Mouse (Mus musculus): ENCODE measurements around the gene Mfsd5. TPM values are rescaled to one million over a fixed set of nuclear protein-coding genes. Genes with fewer than 3 reads are reported as not detected.

The Mfsd5 gene
- total RNA-seq, 2 experiments from 2014 or later = 20.6 to 23.8 TPM

GRCm38 (mm10) chr15:102278726-102279091 lies 545 bp upstream of the Mfsd5 start:
- DNase-seq = no peak
- intact Hi-C loops (cut with DNase I) = loop anchor here (1.0 kb wide), 1 partner anchor 32 kb away; no protein-coding TSS in a partner anchor

- intact Hi-C loops (cut with DNase I) = loop anchor here (1.0 kb wide), 1 partner anchor 34 kb away; no protein-coding TSS in a partner anchor
- DNase-seq = no peak
Measured at GRCm38 (mm10) chr15:102279783-102280520, 698 bp downstream of the Mfsd5 start.

GRCm38 (mm10) chr15:102280623-102281022 lies 1.4 kb downstream of the Mfsd5 start:
- intact Hi-C loops (cut with DNase I) = no loop called here

GRCm38 (mm10) chr15:102282463-102283292 lies 3.4 kb downstream of the Mfsd5 start:
- DNase-seq = no peak
- intact Hi-C loops (cut with DNase I) = no loop called here

More at GRCm38 (mm10) chr15:102280623-102281022, 1.4 kb downstream of the Mfsd5 start:
- DNase-seq = no peak

GRCm38 (mm10) chr15:102283648-102284047 lies 4.4 kb downstream of the Mfsd5 start:
- intact Hi-C loops (cut with DNase I) = no loop called here
- no peak for DNase-seq

- peak; percentile 55 to 70 for DNase-seq
- intact Hi-C loops (cut with DNase I) = loop anchor here (1.0 kb wide), 1 partner anchor 90 kb away; no protein-coding TSS in a partner anchor
Measured at GRCm38 (mm10) chr15:102287395-102287794, 8.1 kb downstream of the Mfsd5 start.

GRCm38 (mm10) chr15:102295633-102296367 lies 16.5 kb downstream of the Mfsd5 start, which contains the start of gene Espl1:
Gene Espl1 (plus strand): TSS chr15:102296266.
- intact Hi-C loops (cut with DNase I) = no loop called here
- DNase-seq = peak; percentile 96 to 97

GRCm38 (mm10) chr15:102296368-102297006 lies 17.2 kb downstream of the Mfsd5 start:
- peak in 1 of 2 experiments; percentile 13 for DNase-seq
- intact Hi-C loops (cut with DNase I) = no loop called here

- DNase-seq = peak; percentile 68 to 70
- intact Hi-C loops (cut with DNase I) = loop anchor here (2.0 kb wide), 1 partner anchor 20 kb away; no protein-coding TSS in a partner anchor
Measured at GRCm38 (mm10) chr15:102302542-102302941, 23.3 kb downstream of the Mfsd5 start.

- DNase-seq = no peak
- intact Hi-C loops (cut with DNase I) = loop anchor here (2.0 kb wide), 1 partner anchor 16 kb away; no protein-coding TSS in a partner anchor
Measured at GRCm38 (mm10) chr15:102308717-102309116, 29.5 kb downstream of the Mfsd5 start.

- intact Hi-C loops (cut with DNase I) = no loop called here
- peak; percentile 77 to 79 for DNase-seq
Measured at GRCm38 (mm10) chr15:102310074-102310845, 31.0 kb downstream of the Mfsd5 start.

- no peak for DNase-seq
- intact Hi-C loops (cut with DNase I) = no loop called here
Measured at GRCm38 (mm10) chr15:102311489-102311888, 32.2 kb downstream of the Mfsd5 start.

GRCm38 (mm10) chr15:102315292-102315691 lies 36.0 kb downstream of the Mfsd5 start:
- intact Hi-C loops (cut with DNase I) = loop anchor here (5.0 kb wide), 1 partner anchor 138 kb away; no protein-coding TSS in a partner anchor
- DNase-seq = peak in 1 of 2 experiments; percentile 31

GRCm38 (mm10) chr15:102316263-102316662 lies 37.0 kb downstream of the Mfsd5 start:
- peak; percentile 78 to 84 for DNase-seq
- intact Hi-C loops (cut with DNase I) = loop anchor here (1.0 to 5.0 kb wide), 3 partner anchors 28 to 139 kb away; no protein-coding TSS in a partner anchor

GRCm38 (mm10) chr15:102324654-102325473 lies 45.6 kb downstream of the Mfsd5 start:
- intact Hi-C loops (cut with DNase I) = no loop called here
- DNase-seq = peak; percentile 22 to 47

GRCm38 (mm10) chr15:102326022-102326576 lies 46.8 kb downstream of the Mfsd5 start, which contains the start of gene Pfdn5:
Gene Pfdn5 (plus strand): TSS chr15:102326116.
- intact Hi-C loops (cut with DNase I) = no loop called here
- DNase-seq = peak; percentile 91 to 92

GRCm38 (mm10) chr15:102326892-102327291 lies 47.6 kb downstream of the Mfsd5 start:
- DNase-seq = no peak
- intact Hi-C loops (cut with DNase I) = no loop called here

Measured in heart, postnatal 10 days (tissue).